Mouse (Mus musculus): ENCODE measurements around the gene Ereg. TPM values are rescaled to one million over a fixed set of nuclear protein-coding genes. Genes with fewer than 3 reads are reported as not detected.

Ereg gene
- total and polyA plus RNA-seq, 2 experiments from 2014 or later = 0.10 TPM; not detected in 1

GRCm38 (mm10) chr5:91106248-91106647 lies 31.8 kb downstream of the Ereg start:
- DNase-seq = no peak
- H3K9ac ChIP-seq = no peak overlapping the region
- H3K4me3 ChIP-seq (ENCODE audit: low read depth, low read length) = no peak overlapping the region
- ATAC-seq = no peak
- no peaks in the 10 kb centered on the region for H3K36me3 ChIP-seq (ENCODE audit: insufficient read depth)
- no peak for TF ChIP-seq CTCF (IDR thresholded peaks at IDR 0.05; ENCODE audit: low read depth)
- H3K4me2 ChIP-seq (ENCODE audit: low read depth) = no peak overlapping the region
- H3K27ac ChIP-seq (ENCODE audit: low read depth, low read length) = no peak overlapping the region
- no peaks in the 10 kb centered on the region for H3K27me3 ChIP-seq (ENCODE audit: insufficient read depth, low read length)
- no peaks in the 10 kb centered on the region for H3K4me1 ChIP-seq (ENCODE audit: insufficient read depth)
- WGBS = 64% methylated on average over 5 of the region's 5 CpGs
- no peaks in the 10 kb centered on the region for H3K9me3 ChIP-seq (ENCODE audit: low read length)

GRCm38 (mm10) chr5:91110023-91110670 lies 35.7 kb downstream of the Ereg start:
- Histone ChIP-seq H3K4me1 (ENCODE audit: insufficient read depth) (no peaks in the 10 kb centered on the region), H3K4me3 (ENCODE audit: low read depth, low read length) (no peak overlapping the region), H3K36me3 (ENCODE audit: insufficient read depth) (no peaks in the 10 kb centered on the region), H3K27me3 (ENCODE audit: insufficient read depth, low read length) (no peaks in the 10 kb centered on the region), H3K9me3 (ENCODE audit: low read length) (no peaks in the 10 kb centered on the region), H3K27ac (ENCODE audit: low read depth, low read length) (no peak overlapping the region), H3K9ac (no peak overlapping the region), H3K4me2 (ENCODE audit: low read depth) (no peak overlapping the region)
- TF ChIP-seq CTCF (IDR thresholded peaks at IDR 0.05; ENCODE audit: low read depth) = no peak
- ATAC-seq (no peak), DNase-seq (no peak)
- 86% methylated on average over 6 of the region's 6 CpGs for WGBS

DNA sequence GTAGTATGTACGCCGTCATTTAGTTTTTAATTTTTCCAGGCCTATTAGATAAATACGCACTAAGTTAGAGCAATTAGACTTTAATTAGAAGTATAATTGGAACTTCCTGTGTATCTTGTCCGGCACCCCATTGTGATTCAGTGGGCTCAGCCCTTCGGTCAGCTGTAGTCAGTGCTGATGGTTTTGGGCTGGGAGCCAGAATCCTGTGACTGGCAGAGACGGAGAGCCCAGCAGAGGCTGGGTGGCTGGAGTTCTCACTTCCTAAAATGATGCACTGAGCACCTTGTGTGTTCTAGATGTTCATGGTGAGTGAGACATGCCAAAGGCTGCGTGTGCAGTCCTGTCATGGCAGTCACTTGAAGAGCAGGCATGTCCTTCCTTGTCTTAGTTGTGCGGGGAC lies 36.6 kb downstream of the Ereg start:
- Histone ChIP-seq H3K4me2 (ENCODE audit: low read depth) (no peak overlapping the region), H3K27me3 (ENCODE audit: insufficient read depth, low read length) (no peaks in the 10 kb centered on the region), H3K9me3 (ENCODE audit: low read length) (no peaks in the 10 kb centered on the region), H3K4me3 (ENCODE audit: low read depth, low read length) (no peak overlapping the region), H3K27ac (ENCODE audit: low read depth, low read length) (no peak overlapping the region), H3K9ac (no peak overlapping the region), H3K36me3 (ENCODE audit: insufficient read depth) (no peaks in the 10 kb centered on the region), H3K4me1 (ENCODE audit: insufficient read depth) (no peaks in the 10 kb centered on the region)
- DNase-seq (peak; percentile 2), ATAC-seq (no peak)
- no peak for TF ChIP-seq CTCF (IDR thresholded peaks at IDR 0.05; ENCODE audit: low read depth)
- 48% methylated on average over 8 of the region's 8 CpGs for WGBS

GRCm38 (mm10) chr5:91113967-91114366 lies 39.5 kb downstream of the Ereg start:
- no peaks in the 10 kb centered on the region for H3K36me3 ChIP-seq (ENCODE audit: insufficient read depth)
- 88% methylated on average over 2 of the region's 2 CpGs for WGBS
- no peak overlapping the region for H3K4me3 ChIP-seq (ENCODE audit: low read depth, low read length)
- no peak overlapping the region for H3K4me2 ChIP-seq (ENCODE audit: low read depth)
- no peak for TF ChIP-seq CTCF (IDR thresholded peaks at IDR 0.05; ENCODE audit: low read depth)
- no peak for DNase-seq
- H3K9ac ChIP-seq = no peak overlapping the region
- no peak for ATAC-seq
- no peaks in the 10 kb centered on the region for H3K9me3 ChIP-seq (ENCODE audit: low read length)
- H3K27me3 ChIP-seq (ENCODE audit: insufficient read depth, low read length) = no peaks in the 10 kb centered on the region
- no peak overlapping the region for H3K27ac ChIP-seq (ENCODE audit: low read depth, low read length)
- H3K4me1 ChIP-seq (ENCODE audit: insufficient read depth) = no peaks in the 10 kb centered on the region

- Histone ChIP-seq H3K27ac (ENCODE audit: low read depth, low read length) (no peak overlapping the region), H3K4me3 (ENCODE audit: low read depth, low read length) (no peak overlapping the region), H3K4me2 (ENCODE audit: low read depth) (no peak overlapping the region), H3K9ac (no peak overlapping the region), H3K27me3 (ENCODE audit: insufficient read depth, low read length) (no peaks in the 10 kb centered on the region), H3K9me3 (ENCODE audit: low read length) (no peaks in the 10 kb centered on the region), H3K4me1 (ENCODE audit: insufficient read depth) (no peaks in the 10 kb centered on the region), H3K36me3 (ENCODE audit: insufficient read depth) (no peaks in the 10 kb centered on the region)
- no peak for TF ChIP-seq CTCF (IDR thresholded peaks at IDR 0.05; ENCODE audit: low read depth)
- ATAC-seq (no peak), DNase-seq (no peak)
- 60% methylated on average over 1 of the region's 1 CpGs for WGBS
Measured at GRCm38 (mm10) chr5:91114574-91114973, 40.2 kb downstream of the Ereg start.

DNA sequence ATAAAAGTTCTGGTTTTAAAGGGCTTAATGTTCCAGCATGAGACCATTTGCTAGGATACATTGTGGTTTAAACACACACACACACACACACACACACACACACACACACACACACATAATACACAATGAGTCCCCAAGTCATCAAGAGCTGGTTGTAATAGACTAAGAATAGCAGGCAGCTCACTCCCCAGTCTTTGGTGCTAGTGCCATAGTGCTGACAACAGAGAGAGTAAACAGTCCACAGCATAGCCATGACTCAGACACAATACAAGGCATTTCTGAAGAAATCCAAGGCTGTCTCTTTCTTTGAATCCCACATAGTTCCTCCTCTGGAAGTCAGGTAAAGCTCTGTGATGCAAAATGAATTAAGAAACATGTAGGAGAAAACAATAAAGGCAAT lies 44.2 kb downstream of the Ereg start:
- H3K4me3 ChIP-seq (ENCODE audit: low read depth, low read length) = no peak overlapping the region
- no peak overlapping the region for H3K27ac ChIP-seq (ENCODE audit: low read depth, low read length)
- H3K27me3 ChIP-seq (ENCODE audit: insufficient read depth, low read length) = no peaks in the 10 kb centered on the region
- TF ChIP-seq CTCF (IDR thresholded peaks at IDR 0.05; ENCODE audit: low read depth) = no peak
- no peak overlapping the region for H3K9ac ChIP-seq
- no peak for DNase-seq
- H3K36me3 ChIP-seq (ENCODE audit: insufficient read depth) = no peaks in the 10 kb centered on the region
- no peaks in the 10 kb centered on the region for H3K9me3 ChIP-seq (ENCODE audit: low read length)
- H3K4me2 ChIP-seq (ENCODE audit: low read depth) = no peak overlapping the region
- no peaks in the 10 kb centered on the region for H3K4me1 ChIP-seq (ENCODE audit: insufficient read depth)
- ATAC-seq = no peak

GRCm38 (mm10) chr5:91123404-91123803 lies 49.0 kb downstream of the Ereg start:
- Histone ChIP-seq H3K4me1 (ENCODE audit: insufficient read depth) (no peaks in the 10 kb centered on the region), H3K36me3 (ENCODE audit: insufficient read depth) (no peaks in the 10 kb centered on the region), H3K27ac (ENCODE audit: low read depth, low read length) (no peak overlapping the region), H3K9me3 (ENCODE audit: low read length) (no peaks in the 10 kb centered on the region), H3K4me3 (ENCODE audit: low read depth, low read length) (no peak overlapping the region), H3K27me3 (ENCODE audit: insufficient read depth, low read length) (no peaks in the 10 kb centered on the region), H3K9ac (no peak overlapping the region), H3K4me2 (ENCODE audit: low read depth) (no peak overlapping the region)
- no peak for TF ChIP-seq CTCF (IDR thresholded peaks at IDR 0.05; ENCODE audit: low read depth)
- DNase-seq (no peak), ATAC-seq (no peak)
- WGBS = 86% methylated on average over 4 of the region's 4 CpGs

All from forebrain, postnatal 0 days (tissue).